Mouse (Mus musculus): Measurements from ENCODE around the gene Rsrp1. TPM values are rescaled to one million over a fixed set of nuclear protein-coding genes. Genes with fewer than 3 reads are reported as not detected.
"Not testable (repeated sequence)": the region's sequence is repeated elsewhere in the genome, so short reads cannot be mapped to it uniquely, and the experiment has no call there.

Gene Rsrp1
- polyA plus RNA-seq, 1 experiment from 2014 or later, result 581 TPM

- 95% methylated on average over 8 of the region's 8 CpGs for WGBS
- H3K4me2 ChIP-seq (ENCODE audit: low read length), result no peak overlapping the region
- ATAC-seq, result no peak
- H3K9ac ChIP-seq (ENCODE audit: low read depth, low read length), result no peak overlapping the region
- H3K9me3 ChIP-seq (replicated peaks; ENCODE audit: control insufficient read depth, low read length, poor library complexity, severe bottlenecking), result no peaks in the 10 kb centered on the region
- no peaks in the 10 kb centered on the region for H3K27me3 ChIP-seq (ENCODE audit: control insufficient read depth, insufficient read depth, low read depth, low read length)
- no peak overlapping the region for H3K27ac ChIP-seq (ENCODE audit: low read length)
- no peak overlapping the region for H3K4me3 ChIP-seq (ENCODE audit: low read depth, low read length)
- peaks cover 62% of the 10 kb centered on the region for H3K36me3 ChIP-seq (ENCODE audit: control insufficient read depth, insufficient read depth, low read length)
- H3K4me1 ChIP-seq (ENCODE audit: control insufficient read depth, insufficient read depth, low read length), result no peaks in the 10 kb centered on the region
Observed at GRCm38 (mm10) chr4:134901126-134901525, 22.3 kb upstream of the Rsrp1 start.

- no peak for ATAC-seq
- Histone ChIP-seq H3K27me3 (ENCODE audit: control insufficient read depth, insufficient read depth, low read depth, low read length) (no peaks in the 10 kb centered on the region), H3K9me3 (replicated peaks; ENCODE audit: control insufficient read depth, low read length, poor library complexity, severe bottlenecking) (no peaks in the 10 kb centered on the region), H3K4me1 (ENCODE audit: control insufficient read depth, insufficient read depth, low read length) (no peaks in the 10 kb centered on the region), H3K27ac (ENCODE audit: low read length) (no peak overlapping the region), H3K4me2 (ENCODE audit: low read length) (no peak overlapping the region), H3K4me3 (ENCODE audit: low read depth, low read length) (no peak overlapping the region), H3K9ac (ENCODE audit: low read depth, low read length) (no peak overlapping the region), H3K36me3 (ENCODE audit: control insufficient read depth, insufficient read depth, low read length) (peaks cover 60% of the 10 kb centered on the region)
- WGBS, result 81% methylated on average over 7 of the region's 7 CpGs
Observed at GRCm38 (mm10) chr4:134903046-134903445, 20.3 kb upstream of the Rsrp1 start.

GRCm38 (mm10) chr4:134911406-134911805 lies 12.0 kb upstream of the Rsrp1 start:
- H3K4me3 ChIP-seq (ENCODE audit: low read depth, low read length); H3K4me1 ChIP-seq (ENCODE audit: control insufficient read depth, insufficient read depth, low read length); H3K4me2 ChIP-seq (ENCODE audit: low read length); H3K27me3 ChIP-seq (ENCODE audit: control insufficient read depth, insufficient read depth, low read depth, low read length); H3K9me3 ChIP-seq (replicated peaks; ENCODE audit: control insufficient read depth, low read length, poor library complexity, severe bottlenecking); ATAC-seq; H3K9ac ChIP-seq (ENCODE audit: low read depth, low read length); H3K27ac ChIP-seq (ENCODE audit: low read length): not testable (repeated sequence)
- WGBS, result 95% methylated on average over 6 of the region's 8 CpGs
- peaks cover 14% of the 10 kb centered on the region for H3K36me3 ChIP-seq (ENCODE audit: control insufficient read depth, insufficient read depth, low read length)

- H3K9ac ChIP-seq (ENCODE audit: low read depth, low read length), result no peak overlapping the region
- peak overlapping the region; percentile 79; the same call in 1 of the 2 replicates for H3K4me3 ChIP-seq (ENCODE audit: low read depth, low read length)
- H3K4me1 ChIP-seq (ENCODE audit: control insufficient read depth, insufficient read depth, low read length), result peaks cover 9% of the 10 kb centered on the region
- no peaks in the 10 kb centered on the region for H3K27me3 ChIP-seq (ENCODE audit: control insufficient read depth, insufficient read depth, low read depth, low read length)
- WGBS, result 31% methylated on average over 3 of the region's 3 CpGs
- peak overlapping the region; percentile 53 for H3K4me2 ChIP-seq (ENCODE audit: low read length)
- H3K9me3 ChIP-seq (replicated peaks; ENCODE audit: control insufficient read depth, low read length, poor library complexity, severe bottlenecking), result no peaks in the 10 kb centered on the region
- no peak overlapping the region for H3K27ac ChIP-seq (ENCODE audit: low read length)
- ATAC-seq, result no peak
- H3K36me3 ChIP-seq (ENCODE audit: control insufficient read depth, insufficient read depth, low read length), result peaks cover 10% of the 10 kb centered on the region
Observed at GRCm38 (mm10) chr4:134913413-134913812, 10.0 kb upstream of the Rsrp1 start.

GRCm38 (mm10) chr4:134914122-134914863 lies 9.1 kb upstream of the Rsrp1 start:
- WGBS, result under 1% methylated on average over 43 of the region's 43 CpGs

GRCm38 (mm10) chr4:134914864-134915209 lies 8.6 kb upstream of the Rsrp1 start, which contains the start of gene Tmem50a:
Tmem50a (minus strand) TSS chr4:134915024.
- Histone ChIP-seq H3K36me3 (ENCODE audit: control insufficient read depth, insufficient read depth, low read length) (no peaks in the 10 kb centered on the region), H3K27me3 (ENCODE audit: control insufficient read depth, insufficient read depth, low read depth, low read length) (no peaks in the 10 kb centered on the region), H3K4me2 (ENCODE audit: low read length) (peak within 1 kb of the TSS; percentile 53), H3K9me3 (replicated peaks; ENCODE audit: control insufficient read depth, low read length, poor library complexity, severe bottlenecking) (no peaks in the 10 kb centered on the region), H3K4me1 (ENCODE audit: control insufficient read depth, insufficient read depth, low read length) (peaks cover 9% of the 10 kb centered on the region), H3K27ac (ENCODE audit: low read length) (peak within 1 kb of the TSS; percentile 89), H3K4me3 (ENCODE audit: low read depth, low read length) (peak within 1 kb of the TSS; percentile 79), H3K9ac (ENCODE audit: low read depth, low read length) (peak within 1 kb of the TSS; percentile 92)
- WGBS, result under 1% methylated on average over 24 of the region's 25 CpGs
- peak; percentile 91 for ATAC-seq

More at GRCm38 (mm10) chr4:134914122-134914863, 9.1 kb upstream of the Rsrp1 start:
- H3K4me3 ChIP-seq (ENCODE audit: low read depth, low read length), result peak overlapping the region; percentile 79
- peaks cover 2% of the 10 kb centered on the region; the same call in 1 of the 2 replicates for H3K36me3 ChIP-seq (ENCODE audit: control insufficient read depth, insufficient read depth, low read length)
- ATAC-seq, result peak; percentile 77
- no peaks in the 10 kb centered on the region for H3K9me3 ChIP-seq (replicated peaks; ENCODE audit: control insufficient read depth, low read length, poor library complexity, severe bottlenecking)
- H3K4me2 ChIP-seq (ENCODE audit: low read length), result peak overlapping the region; percentile 53
- no peaks in the 10 kb centered on the region for H3K27me3 ChIP-seq (ENCODE audit: control insufficient read depth, insufficient read depth, low read depth, low read length)
- peaks cover 9% of the 10 kb centered on the region for H3K4me1 ChIP-seq (ENCODE audit: control insufficient read depth, insufficient read depth, low read length)
- H3K27ac ChIP-seq (ENCODE audit: low read length), result peak overlapping the region; percentile 89
- H3K9ac ChIP-seq (ENCODE audit: low read depth, low read length), result peak overlapping the region; percentile 92

GRCm38 (mm10) chr4:134915223-134916050 lies 8.0 kb upstream of the Rsrp1 start:
- WGBS, result 59% methylated on average over 14 of the region's 14 CpGs
- Histone ChIP-seq H3K4me2 (ENCODE audit: low read length) (peak overlapping the region; percentile 53), H3K9me3 (replicated peaks; ENCODE audit: control insufficient read depth, low read length, poor library complexity, severe bottlenecking) (no peaks in the 10 kb centered on the region), H3K4me1 (ENCODE audit: control insufficient read depth, insufficient read depth, low read length) (peaks cover 9% of the 10 kb centered on the region), H3K36me3 (ENCODE audit: control insufficient read depth, insufficient read depth, low read length) (no peaks in the 10 kb centered on the region), H3K27me3 (ENCODE audit: control insufficient read depth, insufficient read depth, low read depth, low read length) (no peaks in the 10 kb centered on the region), H3K27ac (ENCODE audit: low read length) (peak overlapping the region; percentile 89), H3K4me3 (ENCODE audit: low read depth, low read length) (peak overlapping the region; percentile 79), H3K9ac (ENCODE audit: low read depth, low read length) (peak overlapping the region; percentile 92)
- peak; percentile 54 for ATAC-seq

- Histone ChIP-seq H3K4me2 (ENCODE audit: low read length) (no peak overlapping the region), H3K9me3 (replicated peaks; ENCODE audit: control insufficient read depth, low read length, poor library complexity, severe bottlenecking) (no peaks in the 10 kb centered on the region), H3K27ac (ENCODE audit: low read length) (no peak overlapping the region), H3K27me3 (ENCODE audit: control insufficient read depth, insufficient read depth, low read depth, low read length) (no peaks in the 10 kb centered on the region), H3K9ac (ENCODE audit: low read depth, low read length) (no peak overlapping the region), H3K4me1 (ENCODE audit: control insufficient read depth, insufficient read depth, low read length) (peaks cover 9% of the 10 kb centered on the region), H3K4me3 (ENCODE audit: low read depth, low read length) (no peak overlapping the region), H3K36me3 (ENCODE audit: control insufficient read depth, insufficient read depth, low read length) (no peaks in the 10 kb centered on the region)
- 71% methylated on average over 3 of the region's 3 CpGs for WGBS
- ATAC-seq, result no peak
Observed at GRCm38 (mm10) chr4:134917194-134917593, 6.2 kb upstream of the Rsrp1 start.

- Histone ChIP-seq H3K27me3 (ENCODE audit: control insufficient read depth, insufficient read depth, low read depth, low read length) (no peaks in the 10 kb centered on the region), H3K36me3 (ENCODE audit: control insufficient read depth, insufficient read depth, low read length) (no peaks in the 10 kb centered on the region), H3K4me2 (ENCODE audit: low read length) (no peak overlapping the region), H3K9ac (ENCODE audit: low read depth, low read length) (no peak overlapping the region), H3K9me3 (replicated peaks; ENCODE audit: control insufficient read depth, low read length, poor library complexity, severe bottlenecking) (no peaks in the 10 kb centered on the region), H3K4me3 (ENCODE audit: low read depth, low read length) (no peak overlapping the region), H3K27ac (ENCODE audit: low read length) (no peak overlapping the region), H3K4me1 (ENCODE audit: control insufficient read depth, insufficient read depth, low read length) (peaks cover 8% of the 10 kb centered on the region)
- no peak for ATAC-seq
- 78% methylated on average over 7 of the region's 7 CpGs for WGBS
Observed at GRCm38 (mm10) chr4:134918381-134918780, 5.0 kb upstream of the Rsrp1 start.
